Mouse (Mus musculus): ENCODE results near the gene Syt3.

- TF ChIP-seq CTCF (IDR thresholded peaks at IDR 0.05), result no peak
- no peak for TF ChIP-seq EP300 (IDR thresholded peaks at IDR 0.05)
Measured at GRCm38 (mm10) chr7:44383980-44384715, at the start of gene Syt3.

Measured in lung, postnatal 0 days (tissue).